Mouse (Mus musculus) layer of hippocampus, postnatal 36 days (tissue): ENCODE measurements around the gene Gm47283. TPM values are rescaled to one million over a fixed set of nuclear protein-coding genes. Genes with fewer than 3 reads are reported as not detected.
"Not testable (repeated sequence)": the region's sequence is repeated elsewhere in the genome, so short reads cannot be mapped to it uniquely, and the experiment has no call there.

Experiments
- DNase-seq, 2 experiments: peaks; one replicate each; pipeline ENCODE4 v3.0.0; 2022
- total RNA-seq, 2 experiments: library from RNA; stranded (reverse); gene quantifications; 2 replicates each; pipeline ENCODE4 v1.2.3; 2021

The Gm47283 gene
- not detected for total RNA-seq

DNA sequence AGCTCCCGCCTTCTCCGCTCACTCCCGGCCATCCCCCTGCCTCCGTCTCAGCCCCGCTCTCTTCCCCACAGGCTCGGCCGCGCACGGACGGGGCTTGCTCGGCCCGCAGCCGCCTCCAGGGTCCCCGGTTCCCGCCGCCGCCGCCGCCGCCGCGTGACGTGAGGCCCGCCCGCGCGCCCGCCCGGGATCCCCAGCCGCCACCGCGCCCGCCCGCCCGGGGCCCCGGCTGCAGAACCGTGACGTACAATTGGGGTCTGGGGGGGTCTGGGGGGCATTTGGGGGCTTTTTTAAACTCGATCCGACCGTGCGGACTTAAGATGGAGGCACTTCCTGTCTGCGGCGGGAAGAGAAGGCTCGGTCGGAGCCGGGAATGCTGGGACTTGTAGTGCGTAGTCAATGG is at the start of gene Gm47283:
Gm47283 (plus strand) TSS at position 301 of the 400 bp plus-strand sequence.
- DNase-seq, result not testable (repeated sequence)

DNA sequence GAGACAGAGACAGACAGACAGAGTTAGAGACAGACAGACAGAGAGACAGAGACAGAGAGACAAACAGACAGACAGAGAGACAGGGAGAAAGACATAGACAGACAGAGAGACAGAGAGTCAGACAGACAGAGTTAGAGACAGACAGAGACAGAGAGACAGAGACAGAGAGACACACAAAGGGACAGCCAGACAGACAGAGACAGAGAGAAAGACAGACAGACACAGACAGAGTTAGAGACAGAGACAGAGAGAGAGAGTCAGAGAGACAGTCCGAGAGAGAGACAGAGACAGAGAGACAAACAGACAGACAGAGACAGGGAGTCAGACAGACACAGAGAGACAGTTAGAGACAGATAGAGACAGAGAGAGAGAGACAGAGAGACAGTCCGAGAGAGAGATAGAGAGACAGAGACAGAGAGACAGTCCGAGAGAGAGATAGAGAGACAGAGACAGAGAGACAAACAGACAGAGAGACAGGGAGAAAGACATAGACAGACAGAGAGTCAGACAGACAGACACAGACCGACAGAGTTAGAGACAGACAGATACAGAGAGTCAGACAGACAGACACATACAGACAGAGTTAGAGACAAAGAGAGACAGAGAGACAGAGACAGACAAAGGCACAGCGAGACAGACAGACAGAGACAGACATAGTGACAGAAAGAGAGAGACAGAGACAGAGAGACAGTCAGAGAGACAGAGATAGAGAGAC is 49.2 kb upstream of the Gm47283 start:
- DNase-seq, result not testable (repeated sequence)

DNA sequence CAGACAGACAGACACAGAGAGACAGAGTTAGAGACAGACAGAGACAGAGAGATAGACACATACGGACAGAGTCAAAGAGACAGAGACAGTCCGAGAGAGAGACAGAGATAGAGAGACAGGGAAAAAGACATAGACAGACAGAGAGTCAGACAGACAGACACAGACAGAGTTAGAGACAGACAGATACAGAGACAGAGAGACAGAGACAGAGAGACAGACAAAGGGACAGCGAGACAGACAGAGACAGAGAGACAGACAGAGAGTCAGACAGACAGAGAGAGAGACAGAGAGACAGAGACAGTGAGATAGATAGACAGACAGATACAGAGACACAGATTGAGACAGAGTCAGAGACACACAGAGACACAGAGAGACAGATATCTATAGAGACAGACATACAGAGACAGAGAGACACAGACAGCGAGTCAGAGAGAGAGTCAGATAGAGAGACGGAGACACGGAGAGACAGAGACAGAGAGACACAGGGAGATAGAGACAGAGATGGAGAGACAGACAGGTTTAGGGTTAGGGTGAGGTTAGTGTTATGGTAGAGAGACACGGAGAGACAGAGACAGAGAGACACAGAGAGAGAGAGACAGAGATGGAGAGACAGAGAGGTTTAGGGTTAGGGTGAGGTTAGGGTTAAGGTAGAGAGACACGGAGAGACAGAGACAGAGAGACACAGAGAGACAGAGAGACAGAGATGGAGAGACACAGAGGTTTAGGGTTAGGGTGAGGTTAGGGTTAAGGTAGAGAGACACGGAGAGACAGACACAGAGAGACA is 48.1 kb upstream of the Gm47283 start:
- DNase-seq, result not testable (repeated sequence)

DNA sequence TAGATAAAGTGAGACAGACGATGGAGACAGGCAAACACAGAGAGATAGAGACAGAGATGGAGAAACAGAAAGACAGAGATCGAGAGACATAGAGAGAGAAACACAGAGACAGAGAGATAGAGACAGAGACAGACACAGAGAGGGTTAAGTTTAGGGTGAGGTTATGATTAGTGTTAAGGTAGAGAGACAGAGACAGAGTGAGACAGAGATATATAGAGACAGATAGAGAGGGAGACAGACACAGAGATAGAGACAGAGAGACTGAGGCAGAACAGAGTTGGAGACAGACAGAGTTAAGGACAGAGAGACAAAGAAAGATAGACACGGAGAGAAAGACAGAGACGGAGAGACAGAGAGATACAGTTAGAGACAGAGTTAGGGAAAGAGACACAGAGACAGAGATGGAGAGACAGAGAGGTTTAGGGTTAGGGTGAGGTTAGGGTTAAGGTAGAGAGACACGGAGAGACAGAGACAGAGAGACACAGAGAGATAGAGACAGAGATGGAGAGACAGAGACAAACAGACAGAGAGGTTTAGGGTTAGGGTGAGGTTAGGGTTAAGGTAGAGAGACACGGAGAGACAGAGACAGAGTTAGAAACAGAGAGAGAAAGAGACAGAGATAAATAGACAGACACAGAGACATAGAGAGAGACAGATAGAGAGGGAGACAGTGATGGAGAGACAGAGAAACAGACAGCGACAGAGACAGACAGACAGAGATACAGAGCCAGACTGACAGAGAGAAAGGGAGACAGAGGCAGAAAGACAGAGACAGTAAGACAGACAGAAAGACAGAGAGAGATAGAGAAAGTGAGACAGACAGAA is 46.7 kb upstream of the Gm47283 start:
- no peak for DNase-seq

DNA sequence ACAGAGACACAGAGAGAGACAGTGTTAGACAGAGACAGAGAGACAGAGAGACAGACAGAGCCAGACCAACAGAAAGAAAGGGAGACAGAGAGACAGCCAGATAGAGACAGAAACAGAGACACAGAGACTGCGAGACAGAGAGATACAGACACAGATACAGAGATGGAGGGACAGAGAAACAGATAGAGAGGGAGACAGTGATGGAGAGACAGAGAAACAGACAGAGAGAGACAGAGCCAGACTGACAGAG is 46.2 kb upstream of the Gm47283 start:
- no peak for DNase-seq

DNA sequence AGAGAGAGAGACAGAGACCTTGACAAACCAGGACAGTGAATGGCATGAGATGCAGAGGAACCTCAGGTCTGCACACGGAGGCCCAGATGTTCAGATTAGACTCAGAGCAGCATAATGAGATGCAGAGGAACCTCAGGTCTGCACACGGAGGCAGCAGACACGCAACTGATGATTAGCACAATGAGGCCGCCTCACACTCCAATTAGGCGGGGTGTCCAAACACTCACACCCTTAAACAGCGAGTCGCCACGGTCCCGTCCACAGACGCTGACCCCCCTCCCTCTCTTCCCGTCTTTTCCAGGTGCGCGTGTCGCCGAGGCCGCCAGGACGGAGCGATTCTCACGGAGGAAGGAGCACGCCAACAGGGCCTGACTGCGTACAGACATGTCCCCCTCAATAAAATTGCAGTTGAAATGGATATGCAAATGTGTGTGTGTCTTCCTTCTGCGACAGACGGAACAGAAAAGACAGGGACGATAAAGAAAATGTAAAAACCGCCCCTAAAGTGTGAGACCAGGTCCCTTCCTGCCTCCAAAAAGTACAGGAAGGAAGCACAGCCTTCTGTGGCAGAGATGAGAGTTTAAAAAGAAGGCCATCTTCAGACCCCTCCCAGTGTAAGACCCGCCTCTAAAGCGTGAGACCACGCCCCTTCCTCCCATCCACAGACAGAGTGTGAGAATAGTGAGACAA is 45.6 kb upstream of the Gm47283 start:
- not testable (repeated sequence) for DNase-seq

DNA sequence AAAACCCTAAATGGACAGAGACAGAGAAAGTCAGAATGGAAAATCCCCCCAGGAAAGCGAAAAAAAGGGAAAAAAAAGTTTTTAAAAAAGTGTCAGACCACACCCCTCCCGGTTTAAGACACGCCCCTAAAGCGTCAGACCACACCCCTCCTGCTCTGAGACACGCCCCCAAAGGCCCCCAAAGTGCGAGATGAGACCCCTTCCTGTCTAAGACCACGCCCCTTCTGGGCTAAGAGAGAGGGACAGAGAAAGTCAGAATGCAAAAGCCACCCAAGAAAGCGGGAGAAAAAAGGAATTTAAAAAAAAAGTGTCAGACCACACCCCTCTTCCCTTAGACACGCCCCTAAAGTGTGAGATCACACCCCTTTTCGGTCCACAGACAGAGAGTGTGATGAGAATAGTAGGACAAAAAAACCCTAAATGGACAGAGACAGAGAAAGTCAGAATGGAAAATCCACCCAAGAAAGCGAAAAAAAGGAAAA is 45.0 kb upstream of the Gm47283 start:
- not testable (repeated sequence) for DNase-seq

DNA sequence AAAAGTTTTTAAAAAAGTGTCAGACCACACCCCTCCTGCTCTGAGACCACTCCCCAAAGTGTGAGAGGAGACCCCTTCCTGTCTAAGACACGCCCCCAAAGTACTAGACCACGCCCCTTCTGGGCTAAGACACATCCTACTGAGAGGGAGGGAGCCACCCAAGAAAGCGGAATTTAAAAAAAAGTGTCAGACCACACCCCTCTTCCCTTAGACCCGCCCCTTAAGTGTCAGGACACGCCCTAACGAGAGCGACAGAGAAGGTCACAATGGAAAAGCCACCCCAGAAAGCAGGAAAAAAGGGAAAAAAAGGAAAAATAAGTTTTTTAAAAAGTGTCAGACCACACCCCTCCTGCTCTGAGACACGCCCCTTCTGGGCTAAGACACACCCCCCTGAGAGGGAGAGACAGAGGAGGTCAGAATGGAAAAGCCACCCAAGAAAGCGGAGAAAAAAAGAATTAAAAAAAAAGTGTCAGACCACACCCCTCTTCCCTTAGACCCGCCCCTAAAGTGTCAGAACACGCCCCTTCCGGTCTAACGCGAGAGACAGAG is 44.5 kb upstream of the Gm47283 start:
- DNase-seq, result no peak

DNA sequence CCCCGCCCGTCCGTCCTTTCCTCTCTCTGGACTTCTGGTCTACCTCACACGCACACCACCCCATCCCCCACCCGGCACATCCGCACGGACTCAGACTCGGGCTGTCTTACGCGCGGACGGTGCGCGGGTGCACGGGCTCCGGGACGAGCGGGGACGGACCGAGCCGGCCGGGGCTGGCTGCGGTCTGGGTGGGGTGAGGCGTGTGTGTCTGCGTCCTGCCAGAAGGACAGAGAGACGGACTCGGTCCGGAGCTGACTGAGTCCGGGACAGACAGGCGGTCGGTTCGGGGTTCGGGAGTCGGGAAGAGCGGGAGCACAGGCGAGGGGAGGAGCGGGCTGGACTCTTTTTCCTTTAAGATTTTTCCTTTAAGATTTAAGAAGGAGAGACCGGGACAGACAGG is 43.5 kb upstream of the Gm47283 start:
- not testable (repeated sequence) for DNase-seq

DNA sequence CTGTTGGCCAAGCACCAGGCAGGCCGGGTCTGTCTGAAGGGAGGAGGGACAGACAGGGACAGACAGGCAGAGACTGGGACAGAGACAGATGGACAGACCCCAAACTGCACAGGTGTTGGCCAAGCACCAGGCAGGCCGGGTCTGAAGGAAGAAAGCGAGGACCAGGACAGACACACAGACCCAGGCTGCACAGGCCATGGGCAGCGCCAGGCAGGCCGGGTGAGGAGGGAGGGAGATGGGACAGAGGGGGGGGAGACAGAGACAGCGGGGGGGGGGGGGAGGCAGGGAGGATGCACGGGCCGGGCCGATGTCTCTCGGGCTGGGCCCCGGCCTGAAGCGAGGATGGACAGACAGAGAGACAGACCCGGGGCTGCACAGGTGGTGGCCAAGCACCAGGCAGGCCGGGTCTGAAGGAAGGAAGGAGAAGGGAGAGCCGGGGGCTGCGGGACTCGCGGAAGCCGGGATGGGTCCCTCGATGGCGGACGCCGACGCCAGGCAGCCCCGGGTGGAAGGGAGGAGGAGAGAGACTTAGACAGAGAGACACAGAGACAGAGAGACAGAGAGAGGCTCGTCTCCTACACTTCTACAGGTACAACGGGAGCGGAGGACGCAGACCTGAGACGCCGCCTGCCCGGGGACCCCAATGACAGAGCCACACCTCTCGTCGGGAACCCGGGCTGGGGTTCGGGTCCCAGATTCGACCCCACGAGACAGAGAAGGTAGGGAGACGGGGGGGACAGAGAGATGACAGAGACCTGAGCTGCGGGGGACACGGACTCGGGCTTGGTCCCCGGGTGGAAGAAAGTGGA is 42.9 kb upstream of the Gm47283 start:
- not testable (repeated sequence) for DNase-seq

DNA sequence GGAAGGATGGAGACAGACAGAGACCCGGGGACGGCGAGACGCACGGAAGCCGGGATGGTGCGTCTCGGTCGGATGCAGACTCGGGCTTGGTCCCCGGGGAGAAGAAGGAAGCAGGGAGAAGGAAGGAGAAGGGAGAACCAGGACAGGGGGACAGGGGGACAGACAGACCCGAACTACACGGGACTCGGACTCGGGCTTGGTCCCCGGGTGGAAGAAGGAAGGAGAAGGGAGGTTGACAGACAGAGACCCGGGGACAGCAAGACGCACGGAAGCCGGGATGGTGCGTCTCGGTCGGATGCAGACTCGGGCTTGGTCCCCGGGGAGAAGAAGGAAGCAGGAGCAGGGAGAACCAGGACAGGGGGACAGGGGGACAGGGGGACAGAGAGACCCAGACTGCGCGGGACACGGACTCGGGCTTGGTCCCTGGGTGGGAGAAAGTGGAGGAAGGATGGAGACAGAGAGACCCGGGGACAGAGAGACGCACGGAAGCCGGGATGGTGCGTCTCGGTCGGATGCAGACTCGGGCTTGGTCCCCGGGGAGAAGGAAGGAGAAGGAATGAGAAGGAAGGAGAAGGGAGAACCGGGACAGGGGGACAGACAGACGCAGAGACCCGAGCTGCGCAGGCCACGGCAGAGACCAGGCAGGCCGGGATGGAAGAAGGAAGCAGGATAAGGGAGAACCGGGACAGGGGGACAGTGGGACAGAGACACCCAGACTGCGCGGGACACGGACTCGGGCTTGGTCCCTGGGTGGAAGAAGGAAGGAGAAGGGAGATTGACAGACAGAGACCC is 42.1 kb upstream of the Gm47283 start:
- not testable (repeated sequence) for DNase-seq

DNA sequence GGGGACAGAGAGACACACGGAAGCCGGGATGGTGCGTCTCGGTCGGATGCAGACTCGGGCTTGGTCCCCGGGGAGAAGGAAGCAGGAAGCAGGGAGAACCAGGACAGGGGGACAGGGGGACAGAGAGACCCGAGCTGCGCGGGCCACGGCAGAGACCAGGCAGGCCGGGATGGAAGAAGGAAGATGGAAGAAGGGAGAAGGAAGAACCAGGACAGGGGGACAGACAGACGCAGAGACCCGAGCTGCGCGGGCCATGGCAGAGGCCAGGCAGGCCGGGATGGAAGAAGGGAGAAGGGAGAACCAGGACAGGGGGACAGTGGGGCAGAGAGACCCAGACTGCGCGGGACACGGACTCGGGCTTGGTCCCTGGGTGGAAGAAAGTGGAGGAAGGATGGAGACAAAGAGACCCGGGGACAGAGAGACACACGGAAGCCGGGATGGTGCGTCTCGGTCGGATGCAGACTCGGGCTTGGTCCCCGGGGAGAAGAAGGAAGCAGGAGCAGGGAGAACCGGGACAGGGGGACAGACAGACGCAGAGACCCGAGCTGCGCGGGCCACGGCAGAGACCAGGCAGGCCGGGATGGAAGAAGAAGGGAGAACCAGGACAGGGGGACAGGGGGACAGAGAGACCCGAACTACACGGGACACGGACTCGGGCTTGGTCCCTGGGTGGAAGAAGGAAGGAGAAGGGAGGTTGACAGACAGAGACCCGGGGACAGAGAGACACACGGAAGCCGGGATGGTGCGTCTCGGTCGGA is 41.3 kb upstream of the Gm47283 start:
- DNase-seq, result not testable (repeated sequence)

DNA sequence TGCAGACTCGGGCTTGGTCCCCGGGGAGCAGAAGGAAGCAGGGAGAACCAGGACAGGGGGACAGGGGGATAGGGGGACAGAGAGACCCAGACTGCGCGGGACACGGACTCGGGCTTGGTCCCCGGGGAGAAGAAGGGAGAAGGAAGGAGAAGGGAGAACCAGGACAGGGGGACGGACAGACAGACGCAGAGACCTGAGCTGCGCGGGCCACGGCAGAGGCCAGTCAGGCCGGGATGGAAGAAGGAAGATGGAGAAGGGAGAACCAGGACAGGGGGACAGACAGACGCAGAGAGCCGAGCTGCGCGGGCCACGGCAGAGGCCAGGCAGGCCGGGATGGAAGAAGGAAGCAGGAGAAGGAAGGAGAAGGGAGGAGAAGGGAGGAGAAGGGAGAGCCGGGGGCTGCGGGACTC is 40.7 kb upstream of the Gm47283 start:
- no peak for DNase-seq

DNA sequence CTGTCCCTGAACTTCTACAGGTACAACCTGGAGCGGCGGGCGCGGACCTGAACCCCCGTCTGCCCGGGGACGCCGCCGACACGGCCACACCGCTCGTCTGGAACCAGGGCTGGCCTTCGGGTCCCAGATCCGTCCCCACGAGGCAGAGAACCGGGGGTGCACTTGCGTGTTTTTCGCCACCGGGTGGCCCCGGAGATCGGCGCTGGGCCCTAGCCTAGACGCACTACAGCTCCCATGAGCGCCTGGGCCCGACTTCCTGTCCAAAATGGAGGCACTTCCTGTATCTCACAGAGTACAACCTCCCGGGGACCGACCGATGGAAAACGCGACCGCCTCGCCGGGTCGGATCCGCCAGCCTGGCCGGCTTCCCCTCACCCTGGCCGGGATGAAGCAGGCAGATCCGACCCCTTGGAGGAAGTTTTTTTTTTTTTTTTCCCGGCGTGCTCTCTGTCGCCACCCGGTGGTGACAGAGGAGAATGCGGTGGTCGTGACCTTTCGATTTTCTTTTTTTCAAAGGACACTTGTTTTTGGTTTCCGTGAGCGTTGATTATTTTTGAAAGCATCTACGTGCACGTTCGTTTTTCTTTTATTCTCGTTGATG is 40.1 kb upstream of the Gm47283 start:
- peak; percentile 80 for DNase-seq

DNA sequence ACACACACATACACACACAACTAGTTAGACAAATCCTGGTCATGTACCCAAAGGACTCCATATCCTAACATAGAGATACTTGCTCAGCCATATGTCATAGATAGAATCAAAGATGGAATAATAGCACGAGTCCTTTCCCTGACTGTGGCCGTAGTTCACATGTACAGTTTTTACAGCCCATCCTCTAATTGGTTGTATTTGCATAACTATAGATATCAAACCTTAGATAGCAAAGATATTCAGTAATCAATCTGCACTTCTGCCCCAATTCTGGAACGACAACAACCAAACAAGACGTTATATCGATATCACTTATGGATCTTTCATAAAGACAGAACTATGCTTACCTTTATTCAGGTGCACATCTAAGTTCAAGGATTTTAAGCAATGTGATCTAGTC is 39.3 kb upstream of the Gm47283 start:
- DNase-seq, result not testable (repeated sequence)

DNA sequence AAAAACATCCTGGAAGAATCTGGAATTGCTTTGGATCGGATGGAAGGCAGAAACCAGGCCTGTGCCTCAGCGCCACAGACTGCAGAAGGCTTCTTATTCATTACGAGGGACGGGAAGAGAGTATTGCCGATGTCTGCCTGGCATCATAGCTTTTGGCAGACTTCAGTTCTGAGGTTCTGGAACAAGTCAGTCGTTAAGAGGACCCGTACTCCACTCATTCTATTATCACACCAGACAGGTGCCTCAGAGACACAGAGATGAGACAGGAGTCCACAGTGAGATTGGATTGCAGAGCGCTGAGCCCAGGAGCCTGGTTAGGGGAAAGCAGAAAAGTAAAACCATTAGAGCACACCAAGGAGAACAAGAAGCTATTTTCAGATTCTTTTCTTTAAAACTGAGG is 29.8 kb upstream of the Gm47283 start, which contains the start of gene Gm21860:
Gm21860 (minus strand) TSS at position 101 of the 400 bp plus-strand sequence.
- not testable (repeated sequence) for DNase-seq

DNA sequence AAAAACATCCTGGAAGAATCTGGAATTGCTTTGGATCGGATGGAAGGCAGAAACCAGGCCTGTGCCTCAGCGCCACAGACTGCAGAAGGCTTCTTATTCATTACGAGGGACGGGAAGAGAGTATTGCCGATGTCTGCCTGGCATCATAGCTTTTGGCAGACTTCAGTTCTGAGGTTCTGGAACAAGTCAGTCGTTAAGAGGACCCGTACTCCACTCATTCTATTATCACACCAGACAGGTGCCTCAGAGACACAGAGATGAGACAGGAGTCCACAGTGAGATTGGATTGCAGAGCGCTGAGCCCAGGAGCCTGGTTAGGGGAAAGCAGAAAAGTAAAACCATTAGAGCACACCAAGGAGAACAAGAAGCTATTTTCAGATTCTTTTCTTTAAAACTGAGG is 54.5 kb downstream of the Gm47283 start, which contains the start of gene Gm21748:
Gm21748 (minus strand) TSS at position 101 of the 400 bp plus-strand sequence.
- DNase-seq, result not testable (repeated sequence)
